ENCODE assay signal across 8 mouse cellular contexts in genomic region chr2:153107046-153107766, GRCm38 (mm10). TPM values are rescaled to one million over a fixed set of nuclear protein-coding genes. Genes with fewer than 3 reads are reported as not detected.
DNase-seq lines count a peak whose midpoint lies in the region; ATAC-seq and TF ChIP-seq lines count a peak whose summit lies in the region.

No protein-coding gene starts in this region.

- H3K4me2 ChIP-seq in kidney, postnatal 0 days (ENCODE audit: low read length): peak overlapping the region; percentile 88
- H3K4me2 ChIP-seq in embryonic facial prominence, embryonic 14.5 days (ENCODE audit: low read depth, low read length): peak overlapping the region; percentile 79
- H3K4me2 ChIP-seq in limb, embryonic 11.5 days (ENCODE audit: low read depth, severe bottlenecking): 0 out of 2 replicates have a peak overlapping the region, but pooled peaks have one; percentile 17
- H3K4me2 ChIP-seq in neural tube, embryonic 13.5 days: peak overlapping the region; percentile 74

- H3K27me3 ChIP-seq in kidney, postnatal 0 days (ENCODE audit: insufficient read depth, low read length): no peaks in the 10 kb centered on the region
- H3K27me3 ChIP-seq in embryonic facial prominence, embryonic 14.5 days (replicated peaks; ENCODE audit: control insufficient read depth, insufficient read depth, low read length): peaks cover 45% of the 10 kb centered on the region
- peaks cover 38% of the 10 kb centered on the region for H3K27me3 ChIP-seq in limb, embryonic 11.5 days (ENCODE audit: control insufficient read depth, insufficient read depth, low read length)
- peaks cover 53% of the 10 kb centered on the region for H3K27me3 ChIP-seq in neural tube, embryonic 13.5 days

- no peaks in the 10 kb centered on the region for H3K9me3 ChIP-seq in kidney, postnatal 0 days (replicated peaks; ENCODE audit: low read length)
- H3K9me3 ChIP-seq in embryonic facial prominence, embryonic 14.5 days (ENCODE audit: control insufficient read depth, low read length): no peaks in the 10 kb centered on the region
- no peaks in the 10 kb centered on the region for H3K9me3 ChIP-seq in limb, embryonic 11.5 days (ENCODE audit: control insufficient read depth, low read length)
- no peaks in the 10 kb centered on the region for H3K9me3 ChIP-seq in neural tube, embryonic 13.5 days

- no peak for TF ChIP-seq CTCF in kidney, postnatal 0 days (IDR thresholded peaks at IDR 0.05; ENCODE audit: low read depth)

- ATAC-seq in kidney, postnatal 0 days (replicated peaks; ENCODE audit: low FRiP score, low read depth): peak; percentile 46; the same call in 1 of the 2 replicates
- ATAC-seq in embryonic facial prominence, embryonic 14.5 days (ENCODE audit: low read depth): peak; percentile 53; the same call in 1 of the 2 replicates
- ATAC-seq in limb, embryonic 11.5 days (ENCODE audit: insufficient number of reproducible peaks, low FRiP score, low TSS enrichment, low read depth): no peak
- no peak for ATAC-seq in neural tube, embryonic 13.5 days (ENCODE audit: low read depth)

- 32% methylated on average over 23 of the region's 23 CpGs for WGBS in kidney, postnatal 0 days
- WGBS in embryonic facial prominence, embryonic 14.5 days: 33% methylated on average over 23 of the region's 23 CpGs
- WGBS in limb, embryonic 11.5 days: 34% methylated on average over 23 of the region's 23 CpGs
- 32% methylated on average over 23 of the region's 23 CpGs for WGBS in neural tube, embryonic 13.5 days

- intact Hi-C loops in left cerebral cortex, postnatal 4 days (cut with DNase I): no loop called here

- H3K27ac ChIP-seq in kidney, postnatal 0 days: no peak overlapping the region
- peak overlapping the region; percentile 29; the same call in 1 of the 2 replicates for H3K27ac ChIP-seq in embryonic facial prominence, embryonic 14.5 days (replicated peaks; ENCODE audit: low read depth, low read length)
- H3K27ac ChIP-seq in limb, embryonic 11.5 days (replicated peaks; ENCODE audit: low read depth, low read length): no peak overlapping the region
- H3K27ac ChIP-seq in neural tube, embryonic 13.5 days (replicated peaks): no peak overlapping the region

- no peak overlapping the region for H3K9ac ChIP-seq in kidney, postnatal 0 days (ENCODE audit: low read depth, low read length)
- no peak overlapping the region; the same call in 1 of the 2 replicates for H3K9ac ChIP-seq in embryonic facial prominence, embryonic 14.5 days (ENCODE audit: low read depth, low read length)
- no peak overlapping the region for H3K9ac ChIP-seq in limb, embryonic 11.5 days (ENCODE audit: low read length)
- no peak overlapping the region for H3K9ac ChIP-seq in neural tube, embryonic 13.5 days

- DNase-seq in kidney, postnatal 0 days (ENCODE audit: low spot score): peak; percentile 69
- DNase-seq in kidney, postnatal 14 days: no peak
- DNase-seq in embryonic facial prominence, embryonic 14.5 days (ENCODE audit: low spot score): peak; percentile 73
- DNase-seq in limb, embryonic 11.5 days (ENCODE audit: low spot score): peak; percentile 32
- no peak for DNase-seq in cerebellum, adult 9-10 months
- no peak for DNase-seq in left cerebral cortex, postnatal 4 days
- DNase-seq in layer of hippocampus, postnatal 25 days (ENCODE audit: extremely low spot score in 1 of 2, low spot score in 1 of 2): no peak

- peaks cover 9% of the 10 kb centered on the region for H3K4me1 ChIP-seq in kidney, postnatal 0 days (replicated peaks; ENCODE audit: insufficient read depth, low read length)
- peaks cover 12% of the 10 kb centered on the region for H3K4me1 ChIP-seq in embryonic facial prominence, embryonic 14.5 days (ENCODE audit: control insufficient read depth, insufficient read depth, low read length)
- H3K4me1 ChIP-seq in limb, embryonic 11.5 days (ENCODE audit: control insufficient read depth, insufficient read depth, low read length): peaks cover 7% of the 10 kb centered on the region; the same call in 1 of the 2 replicates
- peaks cover 16% of the 10 kb centered on the region for H3K4me1 ChIP-seq in neural tube, embryonic 13.5 days (replicated peaks)

- no peaks in the 10 kb centered on the region for H3K36me3 ChIP-seq in kidney, postnatal 0 days (ENCODE audit: insufficient read depth, low read length)
- no peaks in the 10 kb centered on the region for H3K36me3 ChIP-seq in embryonic facial prominence, embryonic 14.5 days (ENCODE audit: control insufficient read depth, insufficient read depth, low read length)
- no peaks in the 10 kb centered on the region for H3K36me3 ChIP-seq in limb, embryonic 11.5 days (ENCODE audit: control insufficient read depth, insufficient read depth, low read length)
- no peaks in the 10 kb centered on the region for H3K36me3 ChIP-seq in neural tube, embryonic 13.5 days

- peak overlapping the region; percentile 42 for H3K4me3 ChIP-seq in kidney, postnatal 0 days (replicated peaks; ENCODE audit: low read depth, low read length)
- peak overlapping the region; percentile 47 for H3K4me3 ChIP-seq in embryonic facial prominence, embryonic 14.5 days (ENCODE audit: low read depth, low read length)
- H3K4me3 ChIP-seq in limb, embryonic 11.5 days (ENCODE audit: low read depth, low read length): no peak overlapping the region
- H3K4me3 ChIP-seq in neural tube, embryonic 13.5 days: peak overlapping the region; percentile 46; the same call in 1 of the 2 replicates

RNA-seq across cellular contexts. Expression of gene Hck, which starts 1.1 kb away (rescaled TPM):
- 3.6 and 4.3 TPM in 2 replicates for polyA plus RNA-seq in kidney, postnatal 0 days (2015; fragmentation: Nextera tagmentation; extraction: Ambion mirVana)
- polyA plus RNA-seq in embryonic facial prominence, embryonic 14.5 days (2014; fragmentation: Nextera tagmentation; extraction: Ambion mirVana): 11.6 and 12.1 TPM in 2 replicates
- polyA plus RNA-seq in limb, embryonic 11.5 days (2014; fragmentation: Nextera tagmentation; extraction: Ambion mirVana): 1.4 TPM in 2 replicates
- 2.3 and 3.1 TPM in 2 replicates for polyA plus RNA-seq in neural tube, embryonic 13.5 days (2015; fragmentation: Nextera tagmentation; extraction: Ambion mirVana)
- total RNA-seq in left cerebral cortex, postnatal 4 days (2021): 1 to 10 TPM; 3.6 to 3.8 TPM
- total RNA-seq in layer of hippocampus, postnatal 25 days (2021): 1 to 10 TPM; 1.6 to 1.8 TPM

RNA-seq across cellular contexts. Expression of gene Ccm2l, which starts 41.5 kb away (rescaled TPM):
- 3.4 TPM in 2 replicates for polyA plus RNA-seq in kidney, postnatal 0 days (2015; fragmentation: Nextera tagmentation; extraction: Ambion mirVana)
- polyA plus RNA-seq in embryonic facial prominence, embryonic 14.5 days (2014; fragmentation: Nextera tagmentation; extraction: Ambion mirVana): 2.7 and 2.9 TPM in 2 replicates
- polyA plus RNA-seq in limb, embryonic 11.5 days (2014; fragmentation: Nextera tagmentation; extraction: Ambion mirVana): 1.0 and 1.4 TPM in 2 replicates
- polyA plus RNA-seq in neural tube, embryonic 13.5 days (2015; fragmentation: Nextera tagmentation; extraction: Ambion mirVana): 2.4 and 3.4 TPM in 2 replicates
- 1 to 10 TPM; 3.0 to 4.7 TPM for total RNA-seq in left cerebral cortex, postnatal 4 days (2021)
- 1 to 10 TPM; 3.9 to 5.2 TPM for total RNA-seq in layer of hippocampus, postnatal 25 days (2021)

RNA-seq across cellular contexts. Expression of gene Tm9sf4, which starts 53.9 kb away (rescaled TPM):
- polyA plus RNA-seq in kidney, postnatal 0 days (2015; fragmentation: Nextera tagmentation; extraction: Ambion mirVana): 68.1 and 74.5 TPM in 2 replicates
- 97.9 and 100.0 TPM in 2 replicates for polyA plus RNA-seq in embryonic facial prominence, embryonic 14.5 days (2014; fragmentation: Nextera tagmentation; extraction: Ambion mirVana)
- 79.7 and 97.5 TPM in 2 replicates for polyA plus RNA-seq in limb, embryonic 11.5 days (2014; fragmentation: Nextera tagmentation; extraction: Ambion mirVana)
- polyA plus RNA-seq in neural tube, embryonic 13.5 days (2015; fragmentation: Nextera tagmentation; extraction: Ambion mirVana): 69.7 and 81.7 TPM in 2 replicates
- total RNA-seq in left cerebral cortex, postnatal 4 days (2021): 100 to 1,000 TPM; 118 to 120 TPM
- 10 to 100 TPM; 88.6 to 97.6 TPM for total RNA-seq in layer of hippocampus, postnatal 25 days (2021)

Comparison
In these comparisons a context has a peak if more than half of its experiments do, and no peak if none do; other contexts are left out.
1. DNase-seq: peak in kidney, postnatal 0 days (single experiment), embryonic facial prominence, embryonic 14.5 days (single experiment) and limb, embryonic 11.5 days (single experiment); none in kidney, postnatal 14 days (single experiment), cerebellum, adult 9-10 months (single experiment), left cerebral cortex, postnatal 4 days (single experiment) and layer of hippocampus, postnatal 25 days (0 of 2).
2. ATAC-seq: peak in kidney, postnatal 0 days (single experiment) and embryonic facial prominence, embryonic 14.5 days (single experiment); none in limb, embryonic 11.5 days (single experiment) and neural tube, embryonic 13.5 days (single experiment).
3. H3K4me2 ChIP-seq: peak in every context shown above with its lines; median percentile 88 in kidney, postnatal 0 days; 79 in embryonic facial prominence, embryonic 14.5 days; 74 in neural tube, embryonic 13.5 days; 17 in limb, embryonic 11.5 days.